Comparison of ENCODE assay signal across 23 mouse cellular contexts in the genomic region with DNA sequence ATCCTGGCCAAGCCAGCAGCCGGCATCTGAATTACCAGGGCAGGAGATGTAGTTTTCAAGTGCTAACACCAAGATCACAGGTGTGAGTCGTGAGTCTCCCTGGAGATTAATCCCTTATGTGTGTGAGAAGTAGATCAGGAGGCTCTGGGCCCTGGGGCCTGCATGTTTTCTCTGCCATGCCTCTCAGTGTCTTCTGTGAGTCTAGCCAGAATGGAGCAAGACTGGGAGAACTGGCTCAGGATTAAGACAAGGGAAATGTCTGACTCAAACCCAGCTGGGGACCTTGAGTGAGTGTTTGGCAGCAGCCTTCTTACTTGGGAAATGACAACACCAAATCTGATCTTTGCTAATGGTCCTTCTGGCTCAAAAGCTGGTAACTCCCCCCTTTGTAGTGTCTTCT.
"Had no signal": no experiment of that assay in that cellular context is flagged by ENCODE, and none has a peak within 500 bp of the region (broad histone marks: within the 10 kb centered on the region; RNA-seq: fewer than 3 reads in every experiment).

No protein-coding gene starts in this region.

- H3K27me3 ChIP-seq: kidney, embryonic 15.5 days; limb, embryonic 15.5 days; neural tube, embryonic 12.5 days; neural tube, embryonic 15.5 days had no signal

- H3K9me3 ChIP-seq: kidney, embryonic 15.5 days; limb, embryonic 12.5 days; limb, embryonic 15.5 days; neural tube, embryonic 12.5 days; neural tube, embryonic 15.5 days had no signal

- H3K4me1 ChIP-seq: kidney, embryonic 15.5 days; limb, embryonic 12.5 days; limb, embryonic 15.5 days; neural tube, embryonic 15.5 days had no signal

- ATAC-seq: liver, postnatal 0 days had no signal

- H3K27ac ChIP-seq: kidney, embryonic 15.5 days; limb, embryonic 12.5 days; limb, embryonic 15.5 days; liver, embryonic 14.5 days; neural tube, embryonic 12.5 days; neural tube, embryonic 15.5 days; stomach, postnatal 0 days had no signal

- H3K4me2 ChIP-seq: kidney, embryonic 15.5 days; limb, embryonic 12.5 days; limb, embryonic 15.5 days; liver, embryonic 11.5 days; lung, embryonic 14.5 days; midbrain, embryonic 11.5 days; neural tube, embryonic 12.5 days; neural tube, embryonic 15.5 days had no signal

- DNase-seq: kidney, postnatal 10 days; kidney, postnatal 36 days; left cerebral cortex, postnatal 4 days; liver, postnatal 0 days; lung, embryonic 14.5 days; lung, postnatal 10 days; lung, postnatal 4 days; midbrain, embryonic 14.5 days; right cerebral cortex, adult 18-20 months; right cerebral cortex, postnatal 14 days; right cerebral cortex, postnatal 4 days; thymus, adult 2 months; thymus, postnatal 14 days; thymus, postnatal 4 days had no signal

- H3K4me3 ChIP-seq: kidney, embryonic 15.5 days; limb, embryonic 12.5 days; limb, embryonic 15.5 days; neural tube, embryonic 12.5 days; neural tube, embryonic 15.5 days had no signal

- H3K9ac ChIP-seq: kidney, embryonic 15.5 days; limb, embryonic 12.5 days; limb, embryonic 15.5 days; liver, embryonic 14.5 days; liver, postnatal 0 days; lung, embryonic 14.5 days; neural tube, embryonic 12.5 days; neural tube, embryonic 15.5 days had no signal

- H3K36me3 ChIP-seq: kidney, embryonic 15.5 days; limb, embryonic 12.5 days; limb, embryonic 15.5 days; neural tube, embryonic 12.5 days had no signal
